Mouse (Mus musculus) frontal cortex, postnatal 10 days (tissue): ENCODE measurements at regions not wholly inside any gene's neighbourhood (a gene's known extent, or its start where the extent isn't known, plus 50 kb on each side); places are given as distances from the start of the nearest gene placed in this dataset.

Experiments used
- DNase-seq, 2 experiments: peaks; one replicate each; pipeline ENCODE4 v3.0.0; 2022; ENCODE audit warnings: low spot score in 2 of 2, mixed read lengths in 1 of 2

- no peak for DNase-seq
Observed at GRCm38 (mm10) chr1:119123402-119123801, 70.0 kb upstream of the Gli2 start.

- DNase-seq: no peak
Observed at GRCm38 (mm10) chr1:119122975-119123374, 69.6 kb upstream of the Gli2 start.

DNA sequence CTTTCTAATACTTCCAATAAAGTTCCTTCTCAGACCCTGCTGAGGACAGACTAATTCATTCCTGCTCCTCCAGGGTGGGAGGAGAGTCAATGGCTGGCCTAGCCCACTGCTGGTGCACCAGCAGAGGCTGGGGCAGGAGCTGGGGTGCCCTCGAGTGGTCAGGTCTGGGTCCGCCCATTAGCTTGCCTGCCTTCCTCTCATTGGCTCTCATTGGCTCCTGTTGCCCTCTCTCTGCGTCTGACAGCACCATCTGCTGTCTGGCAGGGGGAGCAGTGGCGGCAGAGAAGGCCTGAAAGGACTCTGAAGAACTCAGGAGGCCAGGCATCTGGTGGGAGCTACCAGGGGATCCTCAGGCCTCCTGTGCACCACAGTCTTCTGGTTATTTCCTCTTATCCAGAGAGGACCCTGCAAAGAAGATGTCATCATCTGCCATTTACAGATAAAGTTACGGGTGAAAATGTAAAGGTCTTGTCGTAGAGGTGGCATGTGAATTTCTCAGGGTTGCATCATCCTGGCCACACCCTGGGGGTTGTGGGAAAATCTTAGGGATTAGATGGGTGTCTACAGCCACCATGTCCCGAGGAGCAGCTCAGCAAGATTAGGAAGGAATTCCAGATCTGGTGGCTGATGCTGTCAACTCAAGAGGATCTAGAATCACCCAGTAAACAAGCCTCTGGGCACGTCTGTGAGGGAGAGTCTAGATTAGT, 66.6 kb upstream of the Gli2 start:
- DNase-seq: peak in 1 of 2 experiments; percentile 16

- DNase-seq: no peak
Observed at GRCm38 (mm10) chr1:119115106-119115674, 61.8 kb upstream of the Gli2 start.

- DNase-seq: no peak
Observed at GRCm38 (mm10) chr1:119108578-119108977, 55.2 kb upstream of the Gli2 start.

- no peak for DNase-seq
Observed at GRCm38 (mm10) chr1:119106246-119106975, 53.0 kb upstream of the Gli2 start.
